Mouse (Mus musculus) forebrain, embryonic 13.5 days (tissue): ENCODE results near the gene Atp5mpl. TPM values are rescaled to one million over a fixed set of nuclear protein-coding genes. Genes with fewer than 3 reads are reported as not detected.

Experiments used
- ATAC-seq: fragments of 200-750 bp; cut with Nextera tagmentation; 2 replicates; pipeline ENCODE4 v1.8.0; 2017
- H3K27ac ChIP-seq: fragments of 300-500 bp; sonication (generic); 2 replicates; pipeline ENCODE4 v1.5.1; 2015; ENCODE audit warnings: inconsistent platforms, mild to moderate bottlenecking, moderate library complexity
- H3K27me3 ChIP-seq: fragments of 300-500 bp; sonication (generic); 2 replicates; pipeline ENCODE4 v1.6.1; 2015; ENCODE audit warnings: mild to moderate bottlenecking, inconsistent platforms
- H3K36me3 ChIP-seq: fragments of 300-500 bp; sonication (generic); 2 replicates; pipeline ENCODE4 v1.6.1; 2015; ENCODE audit warnings: mild to moderate bottlenecking, inconsistent platforms; ENCODE audit not compliant: poor library complexity, severe bottlenecking
- H3K4me1 ChIP-seq: fragments of 300-500 bp; sonication (generic); 2 replicates; pipeline ENCODE4 v1.6.1; 2015; ENCODE audit warnings: inconsistent platforms
- H3K4me2 ChIP-seq: fragments of 300-500 bp; sonication (generic); 2 replicates; pipeline ENCODE4 v1.6.1; 2015; ENCODE audit warnings: inconsistent platforms, mild to moderate bottlenecking, moderate library complexity
- H3K4me3 ChIP-seq: fragments of 300-500 bp; sonication (generic); 2 replicates; pipeline ENCODE4 v1.5.1; 2015; ENCODE audit warnings: mild to moderate bottlenecking, inconsistent platforms
- H3K9ac ChIP-seq: fragments of 300-500 bp; sonication (generic); 2 replicates; pipeline ENCODE4 v1.6.1; 2015; ENCODE audit warnings: mild to moderate bottlenecking, inconsistent platforms
- H3K9me3 ChIP-seq: fragments of 300-500 bp; sonication (generic); replicated peaks from 2 replicates; pipeline ENCODE4 v1.6.1; 2016; ENCODE audit warnings: inconsistent platforms
- WGBS: fragments of 180-500 bp; shearing (Covaris S2); methylation state at CpG from one replicate; pipeline ENCODE4 v1.1.7; 2015; 5-methylcytosine and 5-hydroxymethylcytosine counted together
- polyA plus RNA-seq: library from polyadenylated mRNA; unstranded; fragments of >200 nt; fragmentation: Nextera tagmentation; extraction: Ambion mirVana; gene quantifications from 2 replicates; pipeline ENCODE4 v1.2.1, GENCODE M21; 2015

Atp5mpl gene
- polyA plus RNA-seq, 1 experiment from 2014 or later: 746 TPM

- no peaks in the 10 kb centered on the region for H3K36me3 ChIP-seq
- 89% methylated on average over 18 of the region's 18 CpGs for WGBS
- no peak overlapping the region for H3K4me2 ChIP-seq
- no peaks in the 10 kb centered on the region for H3K9me3 ChIP-seq
- H3K27ac ChIP-seq: no peak overlapping the region
- no peak for ATAC-seq
- H3K4me1 ChIP-seq: peaks cover 4% of the 10 kb centered on the region; the same call in 1 of the 2 replicates
- H3K9ac ChIP-seq: no peak overlapping the region
- H3K27me3 ChIP-seq: no peaks in the 10 kb centered on the region
- no peak overlapping the region for H3K4me3 ChIP-seq
Observed at GRCm38 (mm10) chr12:111928411-111928966, 38.3 kb downstream of the Atp5mpl start.

GRCm38 (mm10) chr12:111927338-111927737, 39.4 kb downstream of the Atp5mpl start:
- ATAC-seq: no peak
- H3K9me3 ChIP-seq: no peaks in the 10 kb centered on the region
- WGBS: 83% methylated on average over 1 of the region's 1 CpGs
- H3K4me2 ChIP-seq: no peak overlapping the region
- H3K9ac ChIP-seq: no peak overlapping the region
- H3K36me3 ChIP-seq: no peaks in the 10 kb centered on the region
- H3K27ac ChIP-seq: no peak overlapping the region
- H3K4me3 ChIP-seq: no peak overlapping the region
- H3K27me3 ChIP-seq: no peaks in the 10 kb centered on the region
- H3K4me1 ChIP-seq: peaks cover 4% of the 10 kb centered on the region; the same call in 1 of the 2 replicates

DNA sequence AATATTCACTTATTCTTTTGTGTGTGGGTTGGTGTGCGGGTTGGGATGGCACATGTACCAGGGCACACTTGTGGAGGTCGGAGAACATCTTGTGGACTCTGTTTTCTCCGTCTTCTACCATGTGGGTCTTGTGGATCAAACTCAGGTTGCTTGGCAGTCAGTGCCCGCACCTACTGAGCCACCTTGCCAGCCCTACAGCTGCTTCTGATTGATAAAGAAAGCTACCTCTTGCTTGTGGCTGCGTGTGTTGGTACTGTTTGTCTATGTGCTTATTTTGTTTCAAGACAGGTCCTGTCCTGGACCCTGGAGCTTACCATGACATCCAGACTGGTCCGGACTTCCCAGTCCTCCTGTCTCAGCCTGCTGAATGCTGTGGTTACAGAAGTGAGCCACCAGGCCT, 43.7 kb downstream of the Atp5mpl start:
- H3K4me1 ChIP-seq: peaks cover 4% of the 10 kb centered on the region; the same call in 1 of the 2 replicates
- H3K27ac ChIP-seq: no peak overlapping the region
- no peak for ATAC-seq
- 0 out of 2 replicates have a peak, but pooled peaks cover 2% of the 10 kb centered on the region for H3K27me3 ChIP-seq
- H3K9me3 ChIP-seq: no peaks in the 10 kb centered on the region
- H3K36me3 ChIP-seq: no peaks in the 10 kb centered on the region
- H3K4me2 ChIP-seq: no peak overlapping the region
- WGBS: 91% methylated on average over 6 of the region's 6 CpGs
- H3K4me3 ChIP-seq: no peak overlapping the region
- H3K9ac ChIP-seq: no peak overlapping the region

DNA sequence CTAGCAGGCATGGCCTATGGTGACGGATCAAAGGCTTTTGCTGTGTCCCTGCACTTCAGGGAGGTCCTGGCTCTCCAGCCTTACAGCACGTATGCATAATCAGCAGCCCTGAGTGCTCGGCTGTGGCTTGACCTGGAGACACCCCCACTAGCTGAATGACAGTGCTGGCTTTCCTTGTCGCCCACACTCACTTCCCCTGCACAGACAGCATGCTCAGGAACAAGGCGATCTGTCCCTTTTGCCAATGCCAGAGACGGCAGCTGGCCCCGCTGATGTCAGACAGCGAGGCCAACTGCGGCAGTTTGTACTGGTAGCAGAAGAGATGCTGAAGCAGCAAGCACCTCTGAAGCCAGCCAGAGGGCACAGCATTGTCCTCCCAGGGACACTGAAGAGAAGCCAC, 46.7 kb downstream of the Atp5mpl start:
- ATAC-seq: no peak
- 65% methylated on average over 9 of the region's 9 CpGs for WGBS
- no peak overlapping the region for H3K9ac ChIP-seq

GRCm38 (mm10) chr12:111916514-111917217, 50.1 kb downstream of the Atp5mpl start:
- Histone ChIP-seq H3K9me3 (no peaks in the 10 kb centered on the region), H3K27me3 (0 out of 2 replicates have a peak, but pooled peaks cover 2% of the 10 kb centered on the region), H3K36me3 (no peaks in the 10 kb centered on the region), H3K4me1 (peaks cover 5% of the 10 kb centered on the region; the same call in 1 of the 2 replicates), H3K9ac (no peak overlapping the region; the same call in 1 of the 2 replicates), H3K4me2 (no peak overlapping the region), H3K27ac (no peak overlapping the region), H3K4me3 (no peak overlapping the region)
- no peak for ATAC-seq
- 58% methylated on average over 12 of the region's 12 CpGs for WGBS

More for the DNA sequence above, 46.7 kb downstream of the Atp5mpl start:
- Histone ChIP-seq H3K4me3 (no peak overlapping the region), H3K4me1 (peaks cover 5% of the 10 kb centered on the region; the same call in 1 of the 2 replicates), H3K36me3 (no peaks in the 10 kb centered on the region), H3K4me2 (no peak overlapping the region), H3K27me3 (0 out of 2 replicates have a peak, but pooled peaks cover 2% of the 10 kb centered on the region), H3K27ac (no peak overlapping the region), H3K9me3 (no peaks in the 10 kb centered on the region)

GRCm38 (mm10) chr12:111915781-111916180, 51.0 kb downstream of the Atp5mpl start:
- WGBS: 88% methylated on average over 6 of the region's 6 CpGs
- H3K27ac ChIP-seq: no peak overlapping the region

GRCm38 (mm10) chr12:111914031-111914430, 52.7 kb downstream of the Atp5mpl start:
- Histone ChIP-seq H3K4me1 (peaks cover 5% of the 10 kb centered on the region; the same call in 1 of the 2 replicates), H3K4me2 (no peak overlapping the region), H3K36me3 (no peaks in the 10 kb centered on the region), H3K9ac (no peak overlapping the region), H3K27me3 (peaks cover 18% of the 10 kb centered on the region), H3K9me3 (no peaks in the 10 kb centered on the region), H3K27ac (no peak overlapping the region), H3K4me3 (no peak overlapping the region)
- 41% methylated on average over 3 of the region's 3 CpGs for WGBS
- no peak for ATAC-seq

More at GRCm38 (mm10) chr12:111915781-111916180, 51.0 kb downstream of the Atp5mpl start:
- no peaks in the 10 kb centered on the region for H3K36me3 ChIP-seq
- H3K9ac ChIP-seq: no peak overlapping the region
- H3K9me3 ChIP-seq: no peaks in the 10 kb centered on the region
- H3K4me1 ChIP-seq: peaks cover 5% of the 10 kb centered on the region; the same call in 1 of the 2 replicates
- no peak overlapping the region for H3K4me2 ChIP-seq
- H3K4me3 ChIP-seq: no peak overlapping the region
- no peak for ATAC-seq
- H3K27me3 ChIP-seq: 0 out of 2 replicates have a peak, but pooled peaks cover 2% of the 10 kb centered on the region

GRCm38 (mm10) chr12:111912802-111913201, 54.0 kb downstream of the Atp5mpl start:
- H3K9me3 ChIP-seq: no peaks in the 10 kb centered on the region
- no peaks in the 10 kb centered on the region for H3K36me3 ChIP-seq
- H3K4me3 ChIP-seq: no peak overlapping the region
- H3K27me3 ChIP-seq: peaks cover 25% of the 10 kb centered on the region
- no peak overlapping the region for H3K27ac ChIP-seq
- no peak overlapping the region for H3K9ac ChIP-seq
- H3K4me2 ChIP-seq: no peak overlapping the region
- ATAC-seq: no peak
- H3K4me1 ChIP-seq: peaks cover 10% of the 10 kb centered on the region; the same call in 1 of the 2 replicates
- 89% methylated on average over 7 of the region's 7 CpGs for WGBS

DNA sequence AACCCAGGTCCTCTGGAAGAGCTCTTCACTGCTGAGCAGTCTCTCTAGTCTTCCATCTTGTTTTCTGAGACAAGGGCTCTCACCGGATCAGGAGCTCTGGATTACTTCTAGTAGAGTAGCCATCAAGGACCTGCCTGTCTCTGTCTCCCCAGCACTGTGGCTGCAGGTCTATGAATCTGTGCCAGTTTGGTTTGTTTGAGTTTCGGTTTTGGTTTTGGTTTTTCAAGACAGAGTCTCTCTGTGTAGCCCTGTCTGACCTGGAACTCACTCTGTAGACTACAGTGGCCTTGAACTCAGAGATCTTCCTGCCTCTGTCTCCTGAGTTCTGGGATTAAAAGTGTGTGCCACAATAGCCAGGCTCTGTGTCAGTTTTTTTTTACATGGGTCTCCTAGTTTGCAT, 55.0 kb downstream of the Atp5mpl start:
- H3K9ac ChIP-seq: no peak overlapping the region
- peaks cover 13% of the 10 kb centered on the region for H3K4me1 ChIP-seq
- no peak overlapping the region for H3K4me3 ChIP-seq
- H3K27ac ChIP-seq: no peak overlapping the region
- H3K36me3 ChIP-seq: no peaks in the 10 kb centered on the region
- H3K27me3 ChIP-seq: peaks cover 28% of the 10 kb centered on the region
- no peak overlapping the region for H3K4me2 ChIP-seq
- no peak for ATAC-seq
- 97% methylated on average over 2 of the region's 2 CpGs for WGBS
- H3K9me3 ChIP-seq: no peaks in the 10 kb centered on the region

Other genes with a start within 250 kb of the Atp5mpl start
- 319 and 339 TPM in 2 replicates for gene Klc1, start 208.1 kb downstream of the Atp5mpl start, polyA plus RNA-seq
- gene Xrcc3, start 153.1 kb downstream of the Atp5mpl start, polyA plus RNA-seq: 5.5 and 6.6 TPM in 2 replicates
- gene Zfyve21, start 152.8 kb downstream of the Atp5mpl start, polyA plus RNA-seq: 42.4 and 45.6 TPM in 2 replicates
- gene Ppp1r13b, start 58.9 kb downstream of the Atp5mpl start, polyA plus RNA-seq: 9.3 TPM in 2 replicates
- 0.45 and 1.3 TPM in 2 replicates for gene Tdrd9, start 4.6 kb upstream of the Atp5mpl start, polyA plus RNA-seq
- not detected in 2 replicates for gene Rd3l, start 14.3 kb upstream of the Atp5mpl start, polyA plus RNA-seq
- gene Aspg, start 139.7 kb upstream of the Atp5mpl start, polyA plus RNA-seq: 0.08 and 0.15 TPM in 2 replicates
- 10.9 and 14.4 TPM in 2 replicates for gene Kif26a, start 179.2 kb upstream of the Atp5mpl start, polyA plus RNA-seq